Mouse (Mus musculus): ENCODE results near the gene Rab11fip3.

Rab11fip3 gene

DNA sequence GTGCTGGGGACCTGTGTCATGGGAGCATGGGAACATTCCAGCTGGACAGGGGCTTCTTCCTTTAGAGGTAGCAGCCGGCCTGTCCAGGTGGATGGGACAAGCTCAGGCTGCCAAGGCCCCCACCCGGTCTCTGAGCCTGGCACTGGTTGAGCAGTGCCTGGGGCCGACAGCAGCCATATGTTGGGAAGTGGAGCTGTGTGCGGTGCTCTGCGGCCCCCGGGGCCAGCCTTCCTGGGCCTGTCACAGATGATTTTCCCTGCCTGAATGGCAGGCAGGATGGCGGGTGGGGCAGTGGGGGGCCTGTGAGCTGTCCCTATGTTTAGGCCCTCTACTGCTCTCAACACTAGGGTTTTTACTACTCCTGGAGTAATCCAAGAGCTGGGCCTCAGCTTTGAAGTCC is 113.2 kb downstream of the Rab11fip3 start:
- DNase-seq (ENCODE audit: low read depth): no peak

DNA sequence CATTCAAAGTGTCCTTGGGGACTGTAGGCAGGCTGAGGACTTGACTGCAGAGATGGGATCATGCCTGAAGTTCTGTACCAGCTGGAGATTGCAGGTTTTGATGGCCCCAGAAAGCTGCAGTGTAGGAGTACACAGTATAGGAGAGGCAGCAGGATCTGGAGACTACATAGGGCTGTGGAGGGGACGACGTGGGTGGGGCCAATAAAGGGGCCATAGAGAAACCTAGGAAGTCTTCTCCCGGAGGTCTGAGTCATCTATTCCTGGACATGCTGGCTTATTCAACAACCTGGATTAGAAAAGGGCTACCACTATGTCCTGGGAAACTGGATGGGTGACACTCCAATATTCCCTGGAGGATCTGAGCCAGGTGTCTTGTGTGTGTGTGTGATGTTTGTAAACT is 113.6 kb downstream of the Rab11fip3 start:
- no peak for DNase-seq (ENCODE audit: low read depth)

DNA sequence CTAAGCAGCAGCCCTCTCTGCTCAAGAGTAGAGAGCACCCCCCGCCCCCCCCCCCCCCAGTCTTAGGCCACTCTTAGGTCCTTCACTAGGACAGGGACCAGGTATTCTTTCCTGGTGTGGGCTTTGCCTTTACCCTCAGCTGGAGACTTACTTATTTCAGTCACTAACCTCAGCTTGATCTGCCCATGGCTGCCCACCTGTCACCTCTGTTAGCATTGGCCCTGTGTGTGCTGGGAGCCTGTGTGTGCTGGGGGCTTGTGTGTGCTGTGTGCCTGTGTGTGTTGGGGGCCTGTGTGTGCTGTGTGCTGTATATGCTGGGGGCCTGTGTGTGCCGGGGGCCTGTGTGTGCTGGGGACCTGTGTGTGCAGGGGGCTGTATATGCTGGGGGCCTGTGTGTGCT is 114.7 kb downstream of the Rab11fip3 start:
- DNase-seq (ENCODE audit: low read depth): no peak

DNA sequence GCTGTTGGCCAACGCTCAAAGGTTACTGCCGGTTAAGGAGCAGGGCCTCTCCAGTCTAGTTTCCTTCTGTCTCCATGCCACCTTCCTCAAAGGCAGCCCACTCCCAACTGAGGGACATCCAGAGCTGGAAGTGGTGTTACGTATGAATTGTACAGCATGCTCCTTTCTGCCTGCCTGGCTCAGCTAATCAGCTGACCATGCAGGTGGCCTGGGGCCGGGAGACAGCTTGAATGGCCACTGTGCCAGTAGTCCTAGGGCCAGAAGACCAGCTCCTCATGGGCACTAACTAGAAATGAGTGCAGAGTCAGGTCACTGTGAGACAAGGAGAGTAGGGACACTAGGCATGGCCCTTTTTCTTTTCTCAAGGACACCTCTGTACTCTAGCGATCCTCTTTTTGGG is 116.2 kb downstream of the Rab11fip3 start:
- no peak for DNase-seq (ENCODE audit: low read depth)

DNA sequence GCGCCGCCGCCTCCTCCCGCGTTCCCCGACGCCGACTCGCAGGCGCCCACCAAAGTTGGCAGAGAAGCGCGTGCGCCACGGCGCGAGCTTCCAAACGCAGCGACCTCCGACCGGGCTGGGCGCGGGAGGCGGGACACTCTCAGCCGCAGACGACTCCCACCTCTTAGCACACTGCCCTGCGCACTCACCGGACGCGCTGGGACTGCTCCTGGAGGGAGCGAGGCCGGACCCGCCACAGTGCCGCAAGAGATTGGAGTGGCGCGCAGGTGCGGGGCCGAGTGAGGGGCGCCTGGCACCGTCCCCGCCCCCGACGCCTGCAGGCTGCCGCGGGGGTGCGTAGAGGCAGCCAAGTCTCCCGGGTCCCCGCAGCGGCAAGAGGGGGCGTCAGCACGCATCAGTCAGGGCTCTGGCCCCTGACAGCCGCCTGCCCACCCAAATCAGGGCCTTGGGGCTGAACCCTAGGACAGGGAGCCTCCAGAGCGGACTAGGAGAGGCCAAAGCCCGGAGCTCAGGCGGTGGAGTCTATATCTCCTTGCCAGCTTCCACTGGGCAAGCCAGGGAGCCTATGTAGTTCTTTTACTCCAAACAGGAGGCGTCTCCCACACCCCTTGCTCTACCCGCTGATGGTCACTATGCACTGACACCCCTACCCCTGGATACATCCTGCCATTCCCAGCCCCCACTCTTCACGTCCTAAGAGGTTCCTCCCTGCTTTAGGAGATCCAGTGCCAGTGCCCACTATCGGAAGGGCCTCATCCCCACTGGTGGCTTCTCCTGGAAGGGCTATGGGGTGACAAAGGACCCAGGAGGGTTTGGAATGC is 117.3 kb downstream of the Rab11fip3 start, which contains the start of gene A930017K11Rik:
TSS of gene A930017K11Rik (minus strand) at position 763 of the 821 bp plus-strand sequence.
- no peak for DNase-seq (ENCODE audit: low read depth)

DNA sequence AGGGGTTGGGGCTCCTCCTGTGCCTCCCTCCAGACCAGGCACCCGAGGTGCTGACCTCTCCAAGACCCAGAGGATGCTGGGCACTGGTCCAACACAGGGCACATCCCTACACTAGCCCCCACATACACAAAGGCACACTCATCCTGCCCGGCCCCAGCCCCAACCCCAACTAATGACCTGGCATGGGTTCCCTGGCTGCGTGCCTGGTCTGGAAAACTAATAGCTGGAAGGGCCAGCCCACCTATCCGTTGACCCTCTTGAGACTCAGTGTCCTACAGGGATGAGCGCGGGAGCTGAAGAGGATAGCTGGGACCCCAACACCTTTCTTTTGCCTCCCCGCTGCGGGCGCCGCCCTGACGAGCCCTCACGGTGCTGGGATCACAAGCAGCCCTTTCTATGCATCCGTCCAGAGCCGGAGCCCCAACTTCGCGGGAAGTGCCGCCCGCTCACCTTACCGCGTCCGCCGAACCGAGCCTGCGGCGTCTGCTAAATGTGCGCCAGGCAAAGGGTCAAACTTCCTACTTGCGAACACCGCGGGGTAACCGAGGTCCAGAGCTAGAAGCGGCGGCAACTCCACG is 118.0 kb downstream of the Rab11fip3 start:
- no peak for DNase-seq (ENCODE audit: low read depth)

DNA sequence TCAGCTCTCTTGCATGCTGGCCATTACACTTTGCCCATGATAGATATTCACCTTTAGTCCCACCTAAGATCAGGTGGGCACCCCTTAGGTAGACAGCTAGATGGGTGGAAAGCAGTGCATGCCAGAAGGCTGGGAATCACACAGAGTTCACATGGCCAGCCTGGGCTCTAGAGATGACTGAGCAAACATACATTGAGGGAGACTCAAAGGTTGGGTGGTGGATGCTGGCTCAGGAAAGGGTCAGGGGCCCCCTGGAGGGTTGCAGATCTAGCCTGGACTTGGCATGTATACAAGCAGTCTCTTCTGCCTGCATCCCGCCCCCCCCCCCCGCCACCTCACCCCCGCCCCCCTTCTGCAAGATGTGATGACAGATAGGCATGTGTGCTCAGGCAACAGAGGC is 118.6 kb downstream of the Rab11fip3 start:
- no peak for DNase-seq (ENCODE audit: low read depth)

DNA sequence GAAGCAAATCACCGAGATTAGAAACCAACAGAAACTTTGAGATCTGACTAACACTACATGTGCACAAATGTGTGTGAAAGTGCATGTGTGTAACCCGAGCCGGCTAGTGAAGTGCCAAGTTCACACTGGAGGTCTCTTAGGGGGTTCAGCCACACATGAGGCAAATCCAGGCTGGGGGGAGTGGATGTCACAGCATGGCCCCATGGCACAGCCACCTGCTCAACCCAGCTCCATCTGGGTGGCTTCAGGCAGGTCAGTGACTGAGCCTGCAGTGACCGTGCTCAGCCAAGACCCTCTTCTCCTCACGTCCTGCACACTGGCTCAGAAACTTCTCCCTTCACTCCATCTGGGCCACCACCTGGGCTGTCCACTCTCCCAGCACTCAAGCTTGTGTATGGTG is 119.4 kb downstream of the Rab11fip3 start:
- DNase-seq (ENCODE audit: low read depth): no peak

DNA sequence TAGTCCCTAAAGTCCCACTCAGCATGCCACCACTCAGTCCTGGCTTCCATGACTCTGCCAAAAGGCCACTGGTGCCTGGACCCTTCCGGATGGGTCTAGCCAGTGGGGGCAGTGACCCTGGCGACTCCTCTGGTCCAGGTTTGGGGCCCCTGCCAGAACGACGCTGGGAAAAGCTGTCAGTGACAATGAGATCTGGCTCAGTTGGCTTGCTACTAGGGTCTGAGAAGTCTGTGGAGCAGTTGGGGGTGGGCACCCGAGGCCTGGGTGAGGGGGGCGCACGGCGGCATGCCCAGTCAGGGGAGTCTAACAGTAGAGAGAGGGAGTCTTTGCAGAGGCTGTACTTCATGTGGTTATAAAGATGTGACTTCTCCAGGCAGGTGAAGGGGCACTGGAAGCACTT is 121.3 kb downstream of the Rab11fip3 start:
- no peak for DNase-seq (ENCODE audit: low read depth)

DNA sequence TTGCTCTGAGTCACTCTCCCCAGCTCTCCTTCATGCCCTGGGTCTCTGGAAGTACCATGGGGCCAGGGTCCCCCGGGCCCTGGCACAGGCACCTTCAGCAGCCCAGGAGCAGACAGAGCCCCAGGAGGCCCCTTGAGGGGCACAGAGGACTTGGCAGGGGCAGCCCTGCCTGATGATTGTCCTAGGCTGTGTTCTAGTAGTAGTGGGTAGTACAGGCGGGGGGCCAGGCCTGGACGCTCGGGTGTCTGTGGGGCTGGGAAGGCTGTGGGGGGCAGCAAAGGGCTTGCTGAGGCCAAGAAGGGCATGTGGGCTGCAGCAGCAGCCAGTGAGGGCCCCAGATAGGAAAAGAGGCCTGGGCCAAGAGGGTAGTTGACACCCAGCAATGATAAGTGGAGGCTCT is 121.8 kb downstream of the Rab11fip3 start:
- DNase-seq (ENCODE audit: low read depth): no peak

DNA sequence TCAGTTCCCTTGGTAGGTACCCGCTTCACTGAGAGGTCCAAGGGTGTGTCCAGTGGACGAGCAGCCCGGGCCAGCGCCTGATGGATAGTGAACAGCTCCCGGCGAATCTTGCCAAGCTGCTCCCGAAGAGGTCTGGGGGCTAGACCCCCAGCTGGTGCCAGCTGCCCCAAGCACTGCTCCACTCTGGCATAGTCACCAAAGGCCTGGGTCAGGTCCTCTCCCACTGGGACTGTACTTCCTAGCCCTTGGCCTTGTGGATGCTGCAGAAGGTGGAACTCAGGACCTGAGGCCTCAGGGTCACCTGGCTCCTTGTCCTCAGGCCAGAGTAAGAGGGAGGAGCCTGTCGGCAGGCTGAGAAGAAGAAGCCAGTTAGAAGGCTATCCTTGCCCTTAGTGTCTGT is 122.5 kb downstream of the Rab11fip3 start:
- DNase-seq (ENCODE audit: low read depth): no peak

DNA sequence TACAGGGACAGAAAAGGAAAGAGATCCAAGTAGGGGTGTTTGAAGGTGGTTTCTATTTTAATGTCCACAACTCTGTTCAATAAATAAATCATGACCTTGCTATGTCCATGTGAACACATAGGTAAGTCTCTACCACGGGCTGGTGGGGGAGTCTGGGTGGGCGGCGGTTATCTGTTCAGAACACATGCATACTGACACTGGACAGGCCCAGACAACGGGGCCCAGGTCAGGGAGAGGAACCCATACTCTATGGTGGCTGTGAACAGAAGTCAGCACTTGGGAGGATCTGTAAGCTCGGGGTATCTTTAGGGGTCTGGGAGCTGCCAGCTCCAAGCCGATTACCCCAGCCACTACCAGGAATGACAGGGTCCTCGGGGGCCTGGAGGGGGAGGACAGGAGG is 123.0 kb downstream of the Rab11fip3 start:
- DNase-seq (ENCODE audit: low read depth): no peak

DNA sequence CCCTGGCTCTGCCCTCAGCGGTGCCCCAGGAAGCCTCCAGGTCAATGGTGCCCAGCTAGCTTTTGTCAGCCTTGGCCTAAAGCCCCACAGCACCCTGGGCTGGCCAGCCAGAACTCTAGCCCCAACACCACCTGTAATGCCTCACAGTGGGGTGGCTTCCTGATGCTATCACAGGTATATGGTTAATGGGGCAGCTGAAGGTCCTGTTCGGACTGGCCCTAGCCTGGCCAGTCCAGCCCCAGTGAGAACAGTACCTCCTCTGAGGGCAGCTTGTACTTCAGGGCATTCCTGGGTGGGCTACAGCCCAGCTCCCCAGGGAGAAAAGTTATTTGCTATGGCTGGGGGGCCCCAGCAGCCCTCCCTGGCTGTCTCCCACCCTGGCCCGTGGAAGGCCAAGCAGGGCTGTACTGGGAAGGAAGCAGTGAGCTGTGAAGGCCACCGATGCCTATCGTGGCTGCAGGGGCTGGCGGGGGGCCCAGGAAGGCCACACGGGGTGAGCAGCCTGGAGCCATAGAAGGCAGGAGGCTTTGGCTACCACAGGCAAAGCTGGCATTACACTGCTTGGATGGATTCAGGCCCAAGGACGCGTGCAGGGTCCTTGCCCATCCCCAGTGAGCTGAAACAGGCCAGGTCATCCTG is 123.7 kb downstream of the Rab11fip3 start:
- DNase-seq (ENCODE audit: low read depth): no peak

DNA sequence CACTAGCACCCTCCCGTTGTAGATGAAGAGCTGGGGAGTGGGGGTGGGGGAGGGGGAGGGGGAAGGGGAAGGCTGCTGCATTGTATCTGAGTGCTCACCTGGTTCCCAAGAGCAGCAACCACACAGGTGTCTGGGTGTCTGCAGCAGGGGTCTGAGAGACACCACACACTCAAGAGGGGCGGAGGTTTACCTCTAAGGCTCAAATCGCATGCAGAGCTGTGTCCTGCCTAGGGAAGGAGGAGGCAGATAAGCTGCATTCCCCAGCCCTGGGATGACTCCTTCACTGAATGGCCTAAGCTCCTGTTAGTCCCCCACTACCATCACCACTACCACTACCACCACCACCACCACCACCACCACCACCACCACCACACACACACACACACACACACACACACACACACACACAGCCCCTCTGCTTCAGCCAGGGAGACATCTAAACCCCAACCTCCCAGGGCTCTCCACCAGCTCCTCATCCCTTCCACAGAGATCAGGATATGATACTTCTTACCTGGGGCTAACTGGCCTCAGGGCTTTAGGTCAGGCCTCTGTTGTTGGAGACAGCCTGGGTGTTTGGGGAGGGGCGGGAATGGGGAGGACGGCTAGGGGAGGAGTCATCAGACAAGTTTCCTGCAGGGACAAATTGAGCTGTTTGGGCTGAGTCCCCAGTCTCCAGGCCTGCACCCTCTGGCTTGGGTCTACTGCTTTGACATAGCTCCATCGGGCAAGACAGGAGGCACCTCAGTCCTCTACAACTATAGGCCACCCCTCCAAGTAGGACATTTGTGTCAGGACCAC is 124.8 kb downstream of the Rab11fip3 start, which contains the start of the genes Pigq and Nhlrc4:
TSS of gene Pigq (minus strand) at position 571 of the 798 bp plus-strand sequence.
TSS of gene Nhlrc4 (minus strand) at position 596 of the 798 bp plus-strand sequence.
- no peak for DNase-seq (ENCODE audit: low read depth)

DNA sequence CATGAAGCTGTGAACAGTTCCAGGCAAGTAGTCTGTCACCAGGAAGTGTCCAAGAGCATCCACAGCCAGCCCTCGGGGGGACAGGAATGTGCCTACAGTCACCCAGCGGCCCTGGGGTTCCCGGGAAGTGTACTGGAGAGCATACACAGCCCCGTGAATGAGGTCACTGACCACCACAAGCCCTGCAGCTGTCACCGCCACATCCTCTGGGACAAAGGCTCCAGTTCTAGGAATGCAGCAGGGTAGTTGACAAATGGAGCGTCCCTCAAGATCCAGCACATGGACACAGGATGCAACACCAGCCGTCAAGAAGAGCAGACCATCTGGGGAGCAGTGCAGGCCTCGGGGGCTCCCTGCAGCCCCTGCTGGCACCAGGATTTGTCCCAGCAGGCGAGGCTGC is 125.6 kb downstream of the Rab11fip3 start:
- no peak for DNase-seq (ENCODE audit: low read depth)

DNA sequence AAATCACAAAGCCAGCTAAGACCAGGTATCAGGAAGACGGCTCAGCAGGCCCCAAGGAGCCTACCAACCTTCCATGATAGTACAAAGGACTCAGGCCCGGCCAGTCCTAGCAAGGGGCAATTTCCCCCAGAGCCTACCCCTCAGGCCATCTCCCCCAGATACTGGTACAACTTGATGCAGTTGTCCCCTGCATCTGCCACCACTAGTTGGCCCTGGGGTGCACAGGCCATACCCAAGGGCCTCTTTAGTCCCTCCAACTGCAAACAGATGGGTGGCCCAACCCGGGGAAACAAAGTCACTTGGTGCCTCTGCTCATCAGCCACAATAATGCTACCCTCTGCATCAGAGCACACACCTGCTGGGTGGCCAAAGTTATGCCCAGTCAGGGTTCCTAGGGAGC is 126.1 kb downstream of the Rab11fip3 start:
- DNase-seq (ENCODE audit: low read depth): no peak

DNA sequence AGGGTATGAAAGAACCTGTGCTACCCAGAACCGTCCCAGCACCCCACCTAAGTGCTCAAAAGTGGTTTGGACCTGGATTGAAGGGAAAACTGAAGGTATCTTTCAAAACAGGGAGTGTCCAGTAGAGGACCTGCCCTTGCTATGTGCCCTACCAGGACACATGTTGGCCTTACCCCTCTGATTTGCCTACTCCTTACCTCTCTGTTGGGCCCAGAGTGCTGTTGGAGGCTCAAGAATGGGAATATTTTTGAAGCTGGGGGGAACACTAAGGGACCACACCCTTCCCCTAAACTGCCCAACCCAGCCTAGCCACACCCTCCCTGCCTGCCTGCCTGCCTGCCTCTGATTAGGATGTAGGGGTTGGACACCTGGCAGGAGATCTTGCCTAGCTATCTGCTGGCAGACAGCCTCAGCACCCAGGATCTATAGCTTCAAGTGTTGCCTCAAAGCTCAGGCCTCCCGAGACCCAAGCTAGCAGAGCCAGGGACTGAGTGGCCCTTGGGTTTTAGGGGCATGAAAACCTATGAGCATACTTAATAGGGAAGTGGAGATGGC is 126.7 kb downstream of the Rab11fip3 start:
- no peak for DNase-seq (ENCODE audit: low read depth)

DNA sequence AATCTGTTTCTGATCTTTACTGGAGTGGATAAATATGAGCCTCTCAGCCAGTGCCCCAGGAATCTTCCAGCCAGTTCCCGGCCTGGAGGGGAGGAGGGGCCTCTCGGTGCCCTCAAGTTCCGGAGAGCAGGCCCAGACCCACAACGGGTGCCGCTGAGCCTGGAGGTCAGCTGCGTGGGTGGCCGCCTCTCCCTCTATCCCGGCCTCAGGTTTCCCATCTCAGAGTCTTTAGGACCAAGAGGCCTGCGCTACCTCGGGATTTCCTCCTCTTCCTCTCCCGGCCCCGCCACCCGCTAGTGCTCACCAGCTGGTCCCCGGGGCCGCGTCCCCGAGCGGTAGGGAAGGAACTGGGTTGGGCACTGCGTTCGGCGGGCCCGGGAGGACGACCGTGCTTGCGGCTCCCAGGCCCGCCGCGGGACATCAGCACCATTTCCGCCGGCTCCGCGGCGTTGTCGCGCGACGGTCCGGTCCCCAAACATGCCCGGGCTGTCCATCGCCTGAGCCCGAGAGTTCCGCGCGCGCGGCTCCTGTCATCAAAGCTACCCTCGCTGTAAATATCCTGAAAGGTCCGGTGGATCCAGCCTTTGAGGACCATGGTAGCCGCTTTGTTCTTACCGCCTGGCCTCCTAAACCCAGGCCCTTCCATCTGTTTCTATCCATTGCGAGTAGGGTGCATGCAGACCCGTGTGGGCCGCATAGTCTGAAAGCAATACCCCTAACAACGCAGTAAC is 127.7 kb downstream of the Rab11fip3 start:
- DNase-seq (ENCODE audit: low read depth): no peak
